Mouse (Mus musculus): Measurements from ENCODE around the gene Ttc25.

DNA sequence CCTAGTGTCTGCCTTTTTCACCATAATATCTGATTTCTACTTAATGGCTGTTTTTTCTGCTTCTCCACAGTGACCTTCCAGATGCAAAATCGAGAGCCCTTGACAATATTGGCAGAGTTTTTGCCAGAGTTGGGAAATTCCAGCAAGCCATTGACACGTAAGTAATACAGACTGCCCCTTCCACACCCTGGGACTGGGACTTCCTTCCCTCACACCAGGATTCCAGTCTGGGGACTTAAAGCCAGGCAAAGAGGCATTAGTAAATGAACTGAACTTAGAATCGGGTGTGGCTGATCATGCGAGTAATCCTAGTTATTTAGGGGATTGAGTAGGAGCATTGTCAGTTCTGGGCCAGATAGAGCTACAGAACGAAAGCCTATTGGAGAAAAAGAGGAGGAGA is 16.3 kb downstream of the Ttc25 start:
- TF ChIP-seq POLR2A (IDR thresholded peaks at IDR 0.05; ENCODE audit: extremely low read depth, insufficient read depth, low read length) (no peak), CTCF (IDR thresholded peaks at IDR 0.05; ENCODE audit: low read depth, low read length) (no peak)
